Mouse (Mus musculus) c-Kit-positive CD71-positive TER-119-positive erythroid progenitor cells, embryonic 14.5 days (primary cell): ENCODE results near the gene Gm13694.
"Not testable (repeated sequence)": the region's sequence is repeated elsewhere in the genome, so short reads cannot be mapped to it uniquely, and the experiment has no call there.

ENCODE experiments used
- DNase-seq: peaks from one replicate; pipeline ENCODE4 v3.0.0-alpha.2; 2013; ENCODE audit warnings: low spot score

Gene Gm13694

DNA sequence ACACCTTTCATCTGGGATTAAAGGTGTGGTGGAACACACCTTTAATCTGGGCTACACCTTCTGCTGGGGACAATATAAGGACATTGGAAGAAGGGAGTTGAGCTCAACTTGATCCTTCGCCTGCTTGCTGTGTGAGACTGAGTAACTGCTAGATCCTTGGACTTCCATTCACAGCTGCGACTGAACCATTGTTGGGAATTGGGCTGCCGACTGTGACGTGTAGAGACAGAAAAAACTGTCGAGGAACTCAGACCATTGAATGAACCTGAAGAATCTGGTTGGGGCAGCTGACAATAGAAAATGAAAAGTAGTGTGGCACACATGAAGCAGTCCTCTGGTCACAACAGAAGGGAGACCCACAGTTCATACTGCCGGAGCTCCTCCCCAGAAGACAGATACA, at the start of gene Gm13694:
TSS of gene Gm13694 (plus strand) at position 301 of the 400 bp plus-strand sequence.
- not testable (repeated sequence) for DNase-seq

DNA sequence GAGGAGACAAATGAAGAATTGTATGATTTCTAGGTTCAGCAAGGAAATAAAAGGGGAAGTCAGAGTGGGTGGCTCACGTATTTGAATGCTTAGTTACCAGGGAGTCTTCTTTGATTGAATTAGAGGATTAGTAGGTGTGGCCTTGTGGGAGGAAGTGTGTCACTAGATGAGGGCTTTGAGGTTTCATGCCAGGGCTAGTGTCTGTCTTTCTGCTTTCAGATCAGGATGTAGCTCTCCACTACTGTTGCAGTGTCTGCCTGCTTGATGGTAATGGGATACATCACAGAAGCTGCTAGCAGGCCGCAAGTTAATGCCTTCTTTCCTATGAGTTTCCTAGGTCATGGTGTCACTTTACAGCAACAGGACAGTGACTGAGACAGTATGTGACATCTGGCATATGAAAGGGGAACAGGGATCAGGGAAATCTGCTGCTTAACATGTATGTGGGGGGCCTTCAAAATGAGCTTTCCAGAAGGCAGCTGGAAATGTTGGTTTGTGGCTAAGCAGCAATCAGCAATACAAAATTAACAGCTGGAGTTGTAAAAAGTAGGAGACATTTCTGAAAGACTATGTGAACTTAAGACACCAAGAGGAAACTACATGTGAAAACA, 49.1 kb upstream of the Gm13694 start:
- DNase-seq, result no peak

DNA sequence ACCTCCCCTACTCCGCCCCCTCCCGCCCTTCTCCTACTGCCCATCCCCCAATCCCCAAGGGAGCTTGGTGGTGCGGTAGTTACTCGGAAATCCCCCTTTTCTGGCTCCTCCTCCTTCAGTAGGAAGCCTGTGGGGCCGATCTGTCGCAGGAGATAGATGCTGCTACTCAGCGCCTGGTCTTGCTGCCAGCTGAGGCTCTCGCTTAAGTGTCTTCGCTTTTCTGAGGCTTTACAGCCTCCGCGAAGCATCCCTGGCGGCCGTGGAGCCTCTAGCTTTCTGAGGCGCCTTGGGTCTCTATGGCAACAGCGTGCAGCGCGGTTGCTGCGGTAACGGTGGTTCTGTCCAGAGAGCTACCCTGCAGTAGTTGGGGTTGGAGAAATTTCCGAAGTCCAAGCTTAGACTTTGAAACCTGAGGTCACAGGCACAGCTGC, 37.8 kb upstream of the Gm13694 start, which contains the start of gene Zswim2:
TSS of gene Zswim2 (minus strand) at position 298 of the 431 bp plus-strand sequence.
- no peak for DNase-seq

- DNase-seq, result no peak
Measured at GRCm38 (mm10) chr2:83941378-83941777, 37.4 kb upstream of the Gm13694 start.

DNA sequence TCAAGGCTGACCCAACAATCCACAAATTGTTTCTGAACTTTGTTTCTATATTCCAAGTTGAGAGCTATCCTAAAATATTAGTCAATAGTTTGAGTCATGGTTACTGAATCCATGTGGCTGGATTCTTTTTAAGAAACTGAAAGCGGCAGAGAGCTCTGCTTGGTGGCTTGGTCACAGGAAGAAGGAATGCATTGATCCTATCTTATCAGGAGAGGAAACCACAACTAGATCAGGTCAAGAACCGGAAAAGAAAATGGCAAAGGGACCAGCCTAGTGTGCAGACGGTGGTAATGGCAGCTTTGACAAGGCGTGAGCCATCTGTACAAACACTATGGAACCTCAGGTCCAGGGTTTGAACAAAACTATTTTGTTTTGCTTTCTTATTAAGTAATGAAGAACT, 36.9 kb upstream of the Gm13694 start:
- DNase-seq, result no peak

- DNase-seq, result not testable (repeated sequence)
Measured at GRCm38 (mm10) chr2:83955393-83955792, 23.3 kb upstream of the Gm13694 start, which contains the start of gene Gm13698. TSS of gene Gm13698 (plus strand) at chr2:83955693.

DNA sequence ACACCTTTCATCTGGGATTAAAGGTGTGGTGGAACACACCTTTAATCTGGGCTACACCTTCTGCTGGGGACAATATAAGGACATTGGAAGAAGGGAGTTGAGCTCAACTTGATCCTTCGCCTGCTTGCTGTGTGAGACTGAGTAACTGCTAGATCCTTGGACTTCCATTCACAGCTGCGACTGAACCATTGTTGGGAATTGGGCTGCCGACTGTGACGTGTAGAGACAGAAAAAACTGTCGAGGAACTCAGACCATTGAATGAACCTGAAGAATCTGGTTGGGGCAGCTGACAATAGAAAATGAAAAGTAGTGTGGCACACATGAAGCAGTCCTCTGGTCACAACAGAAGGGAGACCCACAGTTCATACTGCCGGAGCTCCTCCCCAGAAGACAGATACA, 17.5 kb upstream of the Gm13694 start, which contains the start of gene Gm13693:
TSS of gene Gm13693 (plus strand) at position 301 of the 400 bp plus-strand sequence.
- DNase-seq, result not testable (repeated sequence)

- not testable (repeated sequence) for DNase-seq
Measured at GRCm38 (mm10) chr2:83967013-83967412, 11.7 kb upstream of the Gm13694 start, which contains the start of gene Gm13695. TSS of gene Gm13695 (plus strand) at chr2:83967313.

- not testable (repeated sequence) for DNase-seq
Measured at GRCm38 (mm10) chr2:83972823-83973222, 5.9 kb upstream of the Gm13694 start, which contains the start of gene Gm13696. TSS of gene Gm13696 (plus strand) at chr2:83973123.

DNA sequence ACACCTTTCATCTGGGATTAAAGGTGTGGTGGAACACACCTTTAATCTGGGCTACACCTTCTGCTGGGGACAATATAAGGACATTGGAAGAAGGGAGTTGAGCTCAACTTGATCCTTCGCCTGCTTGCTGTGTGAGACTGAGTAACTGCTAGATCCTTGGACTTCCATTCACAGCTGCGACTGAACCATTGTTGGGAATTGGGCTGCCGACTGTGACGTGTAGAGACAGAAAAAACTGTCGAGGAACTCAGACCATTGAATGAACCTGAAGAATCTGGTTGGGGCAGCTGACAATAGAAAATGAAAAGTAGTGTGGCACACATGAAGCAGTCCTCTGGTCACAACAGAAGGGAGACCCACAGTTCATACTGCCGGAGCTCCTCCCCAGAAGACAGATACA, 5.7 kb downstream of the Gm13694 start, which contains the start of gene Gm13697:
TSS of gene Gm13697 (plus strand) at position 301 of the 400 bp plus-strand sequence.
- DNase-seq, result not testable (repeated sequence)

DNA sequence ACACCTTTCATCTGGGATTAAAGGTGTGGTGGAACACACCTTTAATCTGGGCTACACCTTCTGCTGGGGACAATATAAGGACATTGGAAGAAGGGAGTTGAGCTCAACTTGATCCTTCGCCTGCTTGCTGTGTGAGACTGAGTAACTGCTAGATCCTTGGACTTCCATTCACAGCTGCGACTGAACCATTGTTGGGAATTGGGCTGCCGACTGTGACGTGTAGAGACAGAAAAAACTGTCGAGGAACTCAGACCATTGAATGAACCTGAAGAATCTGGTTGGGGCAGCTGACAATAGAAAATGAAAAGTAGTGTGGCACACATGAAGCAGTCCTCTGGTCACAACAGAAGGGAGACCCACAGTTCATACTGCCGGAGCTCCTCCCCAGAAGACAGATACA, 11.5 kb downstream of the Gm13694 start, which contains the start of gene Gm13691:
TSS of gene Gm13691 (plus strand) at position 301 of the 400 bp plus-strand sequence.
- not testable (repeated sequence) for DNase-seq

DNA sequence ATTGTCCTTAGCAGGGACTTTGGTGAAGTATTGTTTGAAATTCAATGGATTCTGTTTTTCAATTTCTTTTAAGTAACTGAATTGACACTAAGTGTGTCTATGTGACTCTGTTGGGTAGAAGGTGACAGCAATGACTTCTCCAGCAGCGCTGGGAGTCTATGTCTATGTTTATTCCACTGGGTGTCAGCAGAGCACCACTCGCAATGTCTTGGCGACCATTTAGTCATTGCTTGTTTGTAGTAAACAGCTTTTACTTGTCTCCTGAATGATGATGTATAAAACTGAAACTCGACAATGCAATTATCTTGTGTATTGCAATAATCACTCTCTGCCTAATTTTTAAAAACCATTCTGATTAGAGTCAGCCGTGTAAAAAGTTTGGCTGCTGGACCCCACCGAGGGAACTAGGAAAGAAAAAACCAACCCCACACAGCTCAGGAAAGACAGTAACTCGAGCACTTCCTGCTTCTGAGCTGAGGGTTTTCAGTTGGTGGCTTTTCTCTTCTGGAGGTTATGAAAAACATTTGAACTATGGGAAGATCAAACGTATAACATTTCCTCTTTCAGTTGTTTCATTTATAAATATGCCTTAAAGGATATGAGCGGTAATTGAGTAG, 15.0 kb downstream of the Gm13694 start:
- DNase-seq, result not testable (repeated sequence)

GRCm38 (mm10) chr2:83994526-83994925, 15.8 kb downstream of the Gm13694 start:
- not testable (repeated sequence) for DNase-seq

GRCm38 (mm10) chr2:84008913-84009312, 30.2 kb downstream of the Gm13694 start:
- no peak for DNase-seq

DNA sequence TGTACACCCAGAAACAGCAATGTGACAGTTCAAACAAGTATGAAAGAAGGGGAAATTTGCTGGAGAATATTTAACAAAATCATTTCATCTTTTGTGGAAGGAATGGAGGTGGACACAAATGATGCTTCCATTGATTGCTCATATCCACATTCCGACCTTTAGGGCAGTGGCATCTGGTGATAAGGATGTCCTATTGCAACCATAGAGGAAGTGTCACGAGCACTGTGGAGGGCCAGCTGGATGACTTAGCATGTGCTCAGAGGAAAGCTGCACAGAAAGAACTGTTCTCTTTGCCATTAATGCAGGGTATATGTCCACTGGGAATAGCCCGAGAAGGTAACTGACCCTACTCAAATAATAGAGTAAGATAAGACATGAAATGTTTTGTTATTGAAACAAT, 31.1 kb downstream of the Gm13694 start:
- no peak for DNase-seq

GRCm38 (mm10) chr2:84014572-84014971, 35.8 kb downstream of the Gm13694 start:
- no peak for DNase-seq

- DNase-seq, result not testable (repeated sequence)
Measured at GRCm38 (mm10) chr2:84016291-84016690, 37.6 kb downstream of the Gm13694 start.

DNA sequence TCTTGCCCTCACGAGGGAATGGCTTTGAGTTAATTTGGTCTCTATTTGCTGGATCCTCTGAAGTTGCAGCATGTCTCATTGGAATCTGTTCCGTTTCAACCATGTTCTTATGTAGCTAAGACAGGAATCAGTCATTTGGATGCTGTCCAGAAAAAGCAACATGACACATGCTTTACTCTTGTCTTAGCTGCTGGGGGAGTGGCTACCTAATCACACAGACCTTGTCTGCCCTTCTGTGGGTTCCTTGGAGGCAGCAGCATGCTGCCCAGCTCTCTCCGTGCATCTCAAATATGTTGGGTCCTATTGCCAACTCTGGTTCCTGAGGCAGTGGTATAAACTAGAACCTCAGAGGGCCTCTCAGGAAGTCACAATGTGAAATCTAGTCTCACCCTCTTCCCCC, 39.6 kb downstream of the Gm13694 start:
- no peak for DNase-seq

DNA sequence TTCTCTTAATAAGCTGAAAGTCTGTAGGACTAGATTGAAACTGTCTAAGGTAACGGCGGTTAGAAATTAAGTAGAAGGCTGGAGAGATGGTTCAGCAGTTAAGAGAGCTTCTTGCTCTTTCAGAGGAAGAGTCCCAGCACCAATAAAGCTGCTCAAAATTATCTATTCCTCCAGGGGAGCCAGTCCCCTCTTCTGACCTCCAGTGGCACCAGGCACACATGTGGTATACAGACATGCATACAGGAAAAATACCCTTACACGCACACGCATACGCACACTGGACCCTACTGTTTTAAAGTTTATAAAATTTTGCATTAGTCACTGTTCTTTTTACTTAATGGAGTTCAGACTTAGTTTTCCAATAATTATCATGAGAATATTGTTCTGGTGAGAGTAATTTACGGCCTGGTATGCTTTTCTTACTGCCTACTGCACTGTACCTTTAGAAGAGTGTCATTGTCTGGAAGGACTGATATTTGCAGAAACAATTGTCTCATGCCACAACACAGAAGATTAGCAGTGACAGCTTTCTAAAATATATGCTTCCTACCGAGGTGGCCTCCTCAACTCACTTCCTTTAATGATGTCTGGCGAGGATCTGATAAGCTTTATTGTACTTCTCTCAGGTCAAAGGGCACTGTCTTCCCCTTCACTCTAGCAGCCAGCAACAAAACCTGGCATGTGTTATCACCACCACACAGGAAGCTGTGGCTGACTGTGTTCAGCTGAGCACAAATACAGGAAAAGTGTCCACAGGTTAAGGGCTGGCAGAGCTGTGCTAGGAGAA, 41.0 kb downstream of the Gm13694 start:
- peak; percentile 16 for DNase-seq

GRCm38 (mm10) chr2:84021930-84022329, 43.2 kb downstream of the Gm13694 start:
- DNase-seq, result no peak

DNA sequence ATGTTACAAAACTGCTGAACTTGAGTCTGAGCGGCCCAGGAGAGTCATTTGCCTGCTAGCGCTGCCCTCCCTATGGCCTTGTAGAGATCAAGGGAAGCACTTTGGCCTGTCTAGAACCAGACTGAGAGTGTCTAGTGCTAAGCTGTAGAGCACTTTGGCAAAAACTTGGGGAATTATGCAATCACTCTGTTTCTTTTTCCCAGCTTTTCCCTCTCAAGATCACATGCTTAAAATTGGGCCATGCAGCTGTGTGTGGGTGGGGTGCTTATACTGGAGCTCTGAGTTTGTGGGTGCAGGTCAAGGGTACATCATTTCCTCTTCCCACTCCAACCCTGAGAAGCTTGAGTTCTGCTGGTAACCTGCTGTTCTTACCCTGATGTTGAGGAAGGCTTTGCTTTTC, 44.2 kb downstream of the Gm13694 start:
- no peak for DNase-seq

DNA sequence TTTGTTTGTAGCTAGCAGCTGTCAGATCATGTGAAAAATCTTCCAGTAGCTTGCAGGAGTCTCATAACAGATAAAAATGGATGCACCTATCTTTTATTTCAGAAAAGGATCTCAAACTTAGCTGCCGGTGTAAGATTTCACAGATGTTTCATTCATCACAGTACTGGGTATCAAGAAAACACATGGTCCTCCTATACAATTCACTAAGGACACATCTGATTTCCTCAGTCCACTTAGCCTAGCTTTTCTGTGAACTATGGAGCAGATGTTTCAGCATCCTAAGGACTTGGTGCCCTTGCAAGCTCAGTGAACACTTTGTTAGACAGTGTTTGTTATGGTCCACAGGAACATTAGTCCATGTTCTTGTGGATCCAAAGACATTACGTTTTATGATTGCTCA, 44.6 kb downstream of the Gm13694 start:
- DNase-seq, result no peak
